Mouse (Mus musculus) inflammation-experienced regulatory T-cells, adult 6 months (primary cell): ENCODE data around the gene Dclre1b. TPM values are rescaled to one million over a fixed set of nuclear protein-coding genes. Genes with fewer than 3 reads are reported as not detected.
"Not testable (repeated sequence)": the region's sequence is repeated elsewhere in the genome, so short reads cannot be mapped to it uniquely, and the experiment has no call there.

Experiments
- ATAC-seq: one replicate; pipeline ENCODE4 v1.8.0; 2017
- polyA plus RNA-seq, 3 experiments: library from polyadenylated mRNA; unstranded; fragments of 100-300 nt; shearing (Covaris generic); gene quantifications; one replicate each; pipeline ENCODE4 v1.2.1; 2017

Gene Dclre1b
- polyA plus RNA-seq: 10 to 100 TPM; 16.5 to 23.8 (median 17.7) TPM

DNA sequence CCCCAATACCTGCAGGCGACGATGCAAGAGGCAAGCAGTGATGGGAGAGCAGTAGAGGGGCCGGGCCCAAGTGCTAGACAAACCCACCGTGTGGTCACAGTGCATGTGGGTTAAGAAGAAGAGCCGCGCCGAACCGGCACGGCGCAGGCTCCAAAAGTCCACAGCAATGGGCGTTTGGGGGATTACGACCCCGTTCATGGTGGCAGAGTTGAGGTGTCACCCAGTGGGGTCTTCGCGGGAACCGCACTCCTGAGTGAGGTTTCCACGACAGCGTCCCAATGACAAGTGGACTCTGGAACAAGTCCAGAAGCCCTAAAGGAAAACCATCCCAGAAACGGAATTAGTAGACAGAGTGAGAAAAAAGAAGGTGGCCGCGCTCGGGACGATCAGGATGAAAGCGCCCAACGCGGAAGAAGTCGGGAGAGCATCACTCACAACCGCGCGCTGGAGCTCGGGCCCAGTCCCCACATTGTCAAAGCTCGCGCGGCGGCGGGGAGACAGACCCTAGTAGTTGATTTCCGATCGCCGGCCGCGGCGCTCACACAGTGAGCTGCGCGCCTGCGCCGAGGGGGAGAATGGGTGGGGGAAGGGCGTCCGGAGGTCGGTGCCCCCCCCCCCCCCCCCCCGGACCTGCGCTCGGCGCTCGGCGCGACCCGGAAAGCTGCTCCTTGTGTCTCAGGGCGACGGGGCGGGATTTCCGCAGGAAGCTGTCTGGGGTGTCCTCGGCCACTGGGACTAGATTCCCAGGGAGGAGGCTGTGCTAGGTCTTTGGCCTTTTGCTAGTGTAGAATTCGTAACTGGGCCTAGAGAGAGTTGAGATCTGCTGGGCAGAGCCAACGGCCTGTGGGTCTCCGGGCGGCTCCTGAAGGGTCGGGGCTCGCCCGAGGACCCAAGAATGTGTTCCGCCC is at the start of gene Dclre1b, which contains the start of the genes Ap4b1 and Gm43064:
TSS of gene Dclre1b (minus strand) at position 554 of the 908 bp plus-strand sequence.
TSS of gene Ap4b1 (plus strand) at position 630 of the 908 bp plus-strand sequence.
TSS of gene Gm43064 (plus strand) at position 683 of the 908 bp plus-strand sequence.
- ATAC-seq: peak; percentile 89

DNA sequence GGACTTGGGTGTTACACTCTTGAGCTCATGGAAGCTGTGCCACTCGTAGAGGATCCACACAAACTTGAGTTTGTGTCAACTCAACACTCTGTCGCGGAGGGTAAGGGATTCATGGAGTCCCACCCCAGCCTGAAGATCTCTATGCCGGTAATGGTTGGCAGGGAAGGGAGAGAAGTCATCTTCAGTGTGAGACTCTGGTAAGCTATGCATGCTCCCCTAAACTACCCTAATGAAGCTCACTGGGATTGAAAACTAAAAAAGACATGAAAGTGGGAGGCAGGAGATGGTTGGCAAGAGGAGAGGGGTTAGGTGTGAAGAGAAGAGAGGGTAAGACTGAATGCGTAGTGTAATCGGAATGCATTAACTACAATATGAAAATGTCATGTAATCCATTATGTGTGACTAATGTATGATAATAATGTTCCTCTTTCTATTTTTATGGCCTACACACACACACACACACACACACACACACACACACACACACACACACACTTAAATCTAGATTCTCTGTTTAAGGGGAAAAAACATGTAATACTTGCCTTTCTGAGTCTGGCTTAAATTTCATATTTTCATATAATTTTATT is 48.8 kb upstream of the Dclre1b start:
- no peak for ATAC-seq

- ATAC-seq: peak; percentile 59
Observed at GRCm38 (mm10) chr3:103857036-103857805, 48.0 kb upstream of the Dclre1b start.

- no peak for ATAC-seq
Observed at GRCm38 (mm10) chr3:103853804-103854203, 44.6 kb upstream of the Dclre1b start.

GRCm38 (mm10) chr3:103852565-103853299 is 43.5 kb upstream of the Dclre1b start:
- peak; percentile 55 for ATAC-seq

- ATAC-seq: peak; percentile 28
Observed at GRCm38 (mm10) chr3:103851882-103852281, 42.6 kb upstream of the Dclre1b start.

- ATAC-seq: peak; percentile 56
Observed at GRCm38 (mm10) chr3:103851481-103851880, 42.2 kb upstream of the Dclre1b start.

DNA sequence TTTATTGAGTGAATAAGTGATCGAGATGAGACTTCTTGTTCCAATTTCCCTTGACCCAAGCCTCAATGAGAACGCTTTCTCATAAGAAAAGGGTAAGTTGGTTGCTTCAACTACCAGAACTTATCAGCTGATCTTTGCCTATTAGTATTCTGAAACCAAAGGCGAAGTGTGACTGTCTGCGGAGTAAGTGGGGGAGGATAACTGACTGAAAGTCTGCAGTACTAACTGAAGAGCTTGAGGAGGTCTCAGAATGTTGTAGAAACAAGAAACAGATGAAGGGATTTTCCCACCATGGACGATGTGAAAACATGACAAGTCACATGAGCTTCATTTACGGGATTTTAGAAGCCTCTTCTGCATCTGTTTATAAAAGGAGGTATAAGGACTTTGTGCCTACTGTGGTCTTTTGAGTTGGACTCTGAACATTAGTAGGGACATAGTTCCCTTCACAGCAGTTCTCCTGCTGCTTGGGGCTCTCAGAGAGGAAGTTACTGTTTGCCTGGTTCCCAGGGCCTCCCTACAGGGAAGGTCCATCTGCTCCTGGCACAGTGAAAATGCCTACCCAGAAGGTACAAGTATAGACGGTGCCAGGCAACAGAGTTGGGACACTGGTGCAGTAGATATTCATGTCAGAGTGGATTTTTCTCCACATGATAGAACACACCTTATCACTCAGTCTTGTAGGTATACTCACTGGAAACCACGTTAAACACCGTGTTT is 41.6 kb upstream of the Dclre1b start:
- ATAC-seq: peak; percentile 41

DNA sequence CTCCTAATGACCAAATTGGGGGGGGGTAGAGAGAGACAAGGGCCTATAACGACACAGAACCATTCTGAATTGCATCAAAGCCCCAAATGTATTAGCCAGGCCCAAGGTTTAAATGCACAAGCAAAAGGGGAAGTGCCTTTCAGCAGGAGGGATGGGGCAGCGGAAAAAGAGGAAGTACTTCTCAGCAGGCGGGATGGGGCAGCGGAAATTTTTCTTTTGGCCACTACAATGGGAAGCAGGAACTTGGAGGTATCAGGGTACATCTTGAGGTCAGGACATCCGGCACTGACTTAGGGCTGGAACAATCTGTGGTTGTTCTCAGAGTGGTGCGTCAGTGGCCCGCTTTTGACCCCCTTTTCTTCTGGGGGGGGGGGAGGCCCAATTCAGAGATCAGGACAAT is 31.7 kb upstream of the Dclre1b start:
- not testable (repeated sequence) for ATAC-seq

GRCm38 (mm10) chr3:103840195-103840594 is 31.0 kb upstream of the Dclre1b start:
- not testable (repeated sequence) for ATAC-seq

- no peak for ATAC-seq
Observed at GRCm38 (mm10) chr3:103839711-103840110, 30.5 kb upstream of the Dclre1b start.

DNA sequence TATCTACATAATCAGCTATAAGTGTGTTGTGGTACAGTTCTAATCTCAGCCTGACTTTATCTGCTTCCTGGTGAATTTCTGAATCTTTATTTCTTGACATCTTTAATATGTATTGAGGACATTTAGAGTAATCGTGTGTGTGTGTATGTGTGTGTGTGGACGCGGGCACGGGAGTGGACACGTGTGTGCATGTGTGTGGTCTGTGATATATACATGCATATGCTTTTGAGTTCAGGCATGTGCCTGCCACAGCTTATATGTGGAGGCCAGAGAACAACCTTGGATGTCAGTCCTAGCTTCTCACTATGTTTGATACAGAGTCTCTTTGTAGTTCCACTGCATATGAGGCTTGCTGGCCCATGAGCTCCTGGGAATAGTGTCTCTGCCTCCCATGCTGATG is 27.2 kb upstream of the Dclre1b start:
- no peak for ATAC-seq

DNA sequence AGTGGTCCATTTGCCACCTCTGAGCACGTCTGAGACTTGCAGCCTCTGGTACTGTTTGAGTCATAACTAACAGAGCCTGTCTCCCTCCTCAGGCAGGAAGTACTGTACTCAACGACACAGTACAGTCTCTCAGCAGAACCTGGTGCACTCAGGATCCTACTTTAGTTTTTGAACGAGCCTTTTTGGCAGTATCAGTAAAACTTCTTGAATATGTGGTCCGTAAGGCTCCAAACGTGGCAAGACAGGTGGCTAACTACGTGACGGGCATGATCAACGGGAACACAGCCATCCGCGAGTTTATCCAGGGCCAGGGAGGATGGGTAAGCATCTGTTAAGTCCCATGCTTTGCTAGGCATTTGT is 26.7 kb upstream of the Dclre1b start:
- ATAC-seq: peak; percentile 92

GRCm38 (mm10) chr3:103835272-103835950 is 26.2 kb upstream of the Dclre1b start:
- ATAC-seq: no peak

DNA sequence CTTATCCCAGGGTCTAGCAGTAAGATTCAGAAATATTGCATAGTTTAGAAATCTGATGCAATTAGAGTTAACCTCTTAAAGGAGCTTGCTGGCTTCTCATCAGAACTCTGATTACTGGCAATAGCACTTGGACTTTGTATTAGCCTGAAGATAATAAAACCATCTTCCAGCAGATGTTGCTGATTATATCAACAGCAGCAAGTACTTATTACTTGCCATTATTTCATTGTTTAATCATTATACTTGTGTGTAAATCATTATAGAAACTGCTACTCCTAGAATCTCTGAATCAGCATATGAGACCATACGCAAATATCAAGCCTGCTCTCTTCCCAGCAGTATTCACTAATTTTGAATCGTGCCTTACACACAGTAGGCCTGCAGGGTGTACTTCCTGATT is 24.8 kb upstream of the Dclre1b start:
- ATAC-seq: no peak

GRCm38 (mm10) chr3:103832426-103832825 is 23.2 kb upstream of the Dclre1b start, which contains the start of gene Bcl2l15:
Bcl2l15 (plus strand) TSS chr3:103832601.
- ATAC-seq: no peak

DNA sequence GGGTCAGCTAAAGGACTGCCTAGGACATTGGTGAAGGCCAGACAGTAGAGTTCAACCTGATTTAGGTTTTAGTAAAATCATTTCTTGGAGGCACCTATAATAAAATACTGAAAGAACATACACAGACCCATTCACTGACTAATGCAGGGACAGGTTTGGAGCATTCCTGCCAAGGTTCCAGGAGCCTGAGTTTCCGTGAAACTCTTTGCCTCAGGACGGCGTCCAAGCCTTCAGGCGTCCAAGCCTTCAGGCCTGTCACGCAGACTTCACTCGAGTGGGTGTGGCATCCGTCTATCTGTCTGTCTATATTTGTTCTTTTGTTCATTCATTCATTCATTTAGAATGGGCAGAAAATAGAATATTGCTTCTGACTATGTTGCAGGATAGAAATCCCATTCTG is 21.9 kb upstream of the Dclre1b start:
- ATAC-seq: no peak

DNA sequence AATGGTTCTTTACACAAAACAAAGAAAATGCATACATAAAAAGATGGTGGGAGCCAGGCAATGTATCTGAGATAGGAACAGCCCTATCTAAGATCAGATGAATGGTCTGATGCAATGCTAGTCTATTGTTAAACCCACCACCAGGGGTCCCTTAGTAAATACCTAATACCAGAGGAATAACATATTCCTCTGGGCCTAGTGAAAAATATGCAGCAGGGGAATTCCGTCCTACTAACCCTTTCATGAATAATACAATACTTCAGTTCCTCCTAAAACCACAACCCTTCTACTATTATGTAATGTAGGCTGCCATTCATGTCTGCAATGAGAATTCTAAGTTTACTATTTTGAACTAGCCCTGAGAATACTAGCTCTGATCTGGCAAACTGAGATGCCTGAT is 21.4 kb upstream of the Dclre1b start:
- ATAC-seq: peak; percentile 80

GRCm38 (mm10) chr3:103829036-103829435 is 19.8 kb upstream of the Dclre1b start:
- peak; percentile 56 for ATAC-seq

- no peak for ATAC-seq
Observed at GRCm38 (mm10) chr3:103827548-103827947, 18.3 kb upstream of the Dclre1b start.

- ATAC-seq: no peak
Observed at GRCm38 (mm10) chr3:103810967-103811366, 1.7 kb upstream of the Dclre1b start.
